Mouse (Mus musculus): ENCODE results near the gene Nfic. TPM values are rescaled to one million over a fixed set of nuclear protein-coding genes. Genes with fewer than 3 reads are reported as not detected.

Nfic gene
- polyA plus RNA-seq, 1 experiment from 2014 or later = 31.5 TPM

- no peak for ATAC-seq (ENCODE audit: low FRiP score)
Measured at GRCm38 (mm10) chr10:81349146-81349545, 106.3 kb downstream of the Nfic start.

GRCm38 (mm10) chr10:81346453-81347067, 108.9 kb downstream of the Nfic start:
- H3K4me3 ChIP-seq = peak overlapping the region; percentile 21
- H3K4me1 ChIP-seq = peaks cover 35% of the 10 kb centered on the region
- H3K4me2 ChIP-seq (replicated peaks) = peak overlapping the region; percentile 49
- H3K9me3 ChIP-seq (replicated peaks) = no peaks in the 10 kb centered on the region
- H3K36me3 ChIP-seq = peaks cover 11% of the 10 kb centered on the region
- ATAC-seq (ENCODE audit: low FRiP score) = no peak
- 7% methylated on average over 51 of the region's 55 CpGs for WGBS
- H3K9ac ChIP-seq = peak overlapping the region; percentile 32
- H3K27ac ChIP-seq = peak overlapping the region; percentile 52; the same call in 1 of the 2 replicates
- peaks cover 71% of the 10 kb centered on the region for H3K27me3 ChIP-seq

More at GRCm38 (mm10) chr10:81349146-81349545, 106.3 kb downstream of the Nfic start:
- Histone ChIP-seq H3K4me1 (peaks cover 29% of the 10 kb centered on the region), H3K9me3 (replicated peaks) (no peaks in the 10 kb centered on the region), H3K9ac (peak overlapping the region; percentile 80), H3K27me3 (peaks cover 46% of the 10 kb centered on the region), H3K4me2 (replicated peaks) (peak overlapping the region; percentile 92), H3K36me3 (peaks cover 11% of the 10 kb centered on the region), H3K4me3 (peak overlapping the region; percentile 91), H3K27ac (no peak overlapping the region)
- WGBS = 4% methylated on average over 12 of the region's 12 CpGs

Small RNA genes within 50 kb of the gene (microRNA-seq; reads per million reads assigned to microRNA genes)
- gene Gm25595 (not detected), gene Mir1191b (not detected), gene Mir6913 (not detected)

Other genes with a start within 250 kb of the Nfic start
- 33.7 and 36.8 TPM in 2 replicates for gene Atcay, start 224.8 kb downstream of the Nfic start, polyA plus RNA-seq (2016; fragmentation: Nextera tagmentation; extraction: Ambion mirVana)
- gene Zfr2, start 222.5 kb downstream of the Nfic start, polyA plus RNA-seq (2016; fragmentation: Nextera tagmentation; extraction: Ambion mirVana) = 14.0 and 15.6 TPM in 2 replicates
- gene Matk, start 202.7 kb downstream of the Nfic start, polyA plus RNA-seq (2016; fragmentation: Nextera tagmentation; extraction: Ambion mirVana) = 6.3 and 6.8 TPM in 2 replicates
- 142 and 155 TPM in 2 replicates for gene Mrpl54, start 188.7 kb downstream of the Nfic start, polyA plus RNA-seq (2016; fragmentation: Nextera tagmentation; extraction: Ambion mirVana)
- gene Apba3, start 188.7 kb downstream of the Nfic start, polyA plus RNA-seq (2016; fragmentation: Nextera tagmentation; extraction: Ambion mirVana) = 36.9 and 38.1 TPM in 2 replicates
- 5.4 and 6.8 TPM in 2 replicates for gene Tjp3, start 164.1 kb downstream of the Nfic start, polyA plus RNA-seq (2016; fragmentation: Nextera tagmentation; extraction: Ambion mirVana)
- 97.3 and 103 TPM in 2 replicates for gene Pip5k1c, start 162.7 kb downstream of the Nfic start, polyA plus RNA-seq (2016; fragmentation: Nextera tagmentation; extraction: Ambion mirVana)
- gene Cactin, start 134.5 kb downstream of the Nfic start, polyA plus RNA-seq (2016; fragmentation: Nextera tagmentation; extraction: Ambion mirVana) = 53.3 and 54.5 TPM in 2 replicates
- gene Tbxa2r, start 126.9 kb downstream of the Nfic start, polyA plus RNA-seq (2016; fragmentation: Nextera tagmentation; extraction: Ambion mirVana) = 2.7 and 3.1 TPM in 2 replicates
- gene Gipc3, start 112.4 kb downstream of the Nfic start, polyA plus RNA-seq (2016; fragmentation: Nextera tagmentation; extraction: Ambion mirVana) = not detected in 2 replicates
- gene Hmg20b, start 105.2 kb downstream of the Nfic start, polyA plus RNA-seq (2016; fragmentation: Nextera tagmentation; extraction: Ambion mirVana) = 92.0 and 93.4 TPM in 2 replicates
- gene Mfsd12, start 98.1 kb downstream of the Nfic start, polyA plus RNA-seq (2016; fragmentation: Nextera tagmentation; extraction: Ambion mirVana) = 11.4 and 12.9 TPM in 2 replicates
- 0.52 and 0.88 TPM in 2 replicates for gene 4930404N11Rik, start 89.8 kb downstream of the Nfic start, polyA plus RNA-seq (2016; fragmentation: Nextera tagmentation; extraction: Ambion mirVana)
- 132 and 134 TPM in 2 replicates for gene Fzr1, start 77.1 kb downstream of the Nfic start, polyA plus RNA-seq (2016; fragmentation: Nextera tagmentation; extraction: Ambion mirVana)
- 62.7 and 67.5 TPM in 2 replicates for gene Dohh, start 71.2 kb downstream of the Nfic start, polyA plus RNA-seq (2016; fragmentation: Nextera tagmentation; extraction: Ambion mirVana)
- gene Gm48551, start 71.2 kb downstream of the Nfic start, polyA plus RNA-seq (2016; fragmentation: Nextera tagmentation; extraction: Ambion mirVana) = 5.7 and 5.9 TPM in 2 replicates
- gene Gm48552, start 66.6 kb downstream of the Nfic start, polyA plus RNA-seq (2016; fragmentation: Nextera tagmentation; extraction: Ambion mirVana) = 1.1 and 2.4 TPM in 2 replicates
- gene Smim24, start 62.6 kb downstream of the Nfic start, polyA plus RNA-seq (2016; fragmentation: Nextera tagmentation; extraction: Ambion mirVana) = 1.9 and 2.7 TPM in 2 replicates
- 37.1 and 41.3 TPM in 2 replicates for gene Celf5, start 27.1 kb upstream of the Nfic start, polyA plus RNA-seq (2016; fragmentation: Nextera tagmentation; extraction: Ambion mirVana)
- gene Ncln, start 40.8 kb upstream of the Nfic start, polyA plus RNA-seq (2016; fragmentation: Nextera tagmentation; extraction: Ambion mirVana) = 75.1 and 79.5 TPM in 2 replicates
- gene S1pr4, start 44.5 kb upstream of the Nfic start, polyA plus RNA-seq (2016; fragmentation: Nextera tagmentation; extraction: Ambion mirVana) = 0.52 and 0.65 TPM in 2 replicates
- 0.75 and 0.82 TPM in 2 replicates for gene Gna15, start 68.6 kb upstream of the Nfic start, polyA plus RNA-seq (2016; fragmentation: Nextera tagmentation; extraction: Ambion mirVana)
- gene Gna11, start 89.6 kb upstream of the Nfic start, polyA plus RNA-seq (2016; fragmentation: Nextera tagmentation; extraction: Ambion mirVana) = 75.2 and 76.3 TPM in 2 replicates
- 476 and 504 TPM in 2 replicates for gene Aes, start 103.9 kb upstream of the Nfic start, polyA plus RNA-seq (2016; fragmentation: Nextera tagmentation; extraction: Ambion mirVana)
- 30.6 and 32.1 TPM in 2 replicates for gene Tle2, start 118.9 kb upstream of the Nfic start, polyA plus RNA-seq (2016; fragmentation: Nextera tagmentation; extraction: Ambion mirVana)
- gene Tle6, start 145.4 kb upstream of the Nfic start, polyA plus RNA-seq (2016; fragmentation: Nextera tagmentation; extraction: Ambion mirVana) = 8.2 and 8.3 TPM in 2 replicates
- 1.2 and 1.3 TPM in 2 replicates for gene BC025920, start 150.6 kb upstream of the Nfic start, polyA plus RNA-seq (2016; fragmentation: Nextera tagmentation; extraction: Ambion mirVana)
- 52.7 and 55.5 TPM in 2 replicates for gene Sirt6, start 172.2 kb upstream of the Nfic start, polyA plus RNA-seq (2016; fragmentation: Nextera tagmentation; extraction: Ambion mirVana)
- 8.6 and 10.5 TPM in 2 replicates for gene Ankrd24, start 172.9 kb upstream of the Nfic start, polyA plus RNA-seq (2016; fragmentation: Nextera tagmentation; extraction: Ambion mirVana)
- 5.2 and 5.6 TPM in 2 replicates for gene Gm10778, start 193.4 kb upstream of the Nfic start, polyA plus RNA-seq (2016; fragmentation: Nextera tagmentation; extraction: Ambion mirVana)
- 18.2 and 25.2 TPM in 2 replicates for gene Zfp433, start 249.2 kb upstream of the Nfic start, polyA plus RNA-seq (2016; fragmentation: Nextera tagmentation; extraction: Ambion mirVana)